Comparison of ENCODE assay signal across 8 mouse cellular contexts in genomic region chr6:91683602-91684473, GRCm38 (mm10). TPM values are rescaled to one million over a fixed set of nuclear protein-coding genes. Genes with fewer than 3 reads are reported as not detected.
DNase-seq lines count a peak whose midpoint lies in the region; ATAC-seq and TF ChIP-seq lines count a peak whose summit lies in the region.

TSS of gene Slc6a6 (plus strand) at chr6:91684053.

- H3K4me3 ChIP-seq in MEL (ENCODE audit: control insufficient read depth in 1 of 2, insufficient read depth in 1 of 2, low read depth in 2 of 2, low read length in 2 of 2), result peak within 1 kb of the TSS; percentile 73 to 86
- H3K4me3 ChIP-seq in cerebellum, adult 2 months (replicated peaks; ENCODE audit: insufficient read depth, low read depth, low read length), result peak within 1 kb of the TSS; percentile 84
- peak within 1 kb of the TSS; percentile 90 for H3K4me3 ChIP-seq in lung, embryonic 16.5 days (ENCODE audit: low read length)

- peak; percentile 14 to 40 for ATAC-seq in hematopoietic stem cell, adult 5-6 weeks (replicated peaks in 1 of 2; ENCODE audit: insufficient read depth in 1 of 2, low FRiP score in 2 of 2, low TSS enrichment in 1 of 2, low read depth in 1 of 2, poor library complexity in 2 of 2, severe bottlenecking in 2 of 2)
- peak; percentile 88 for ATAC-seq in lung, embryonic 16.5 days (ENCODE audit: low read depth)

- H3K79me2 ChIP-seq in MEL (ENCODE audit: control insufficient read depth, insufficient read depth, low read length, poor library complexity), result peaks cover 41% of the 10 kb centered on the region

- peak; percentile 48 to 90; a peak in 3 of 4 replicates for TF ChIP-seq POLR2A in MEL (IDR thresholded peaks at IDR 0.05; ENCODE audit: control insufficient read depth in 1 of 2, insufficient read depth in 1 of 2, low read depth in 1 of 2, low read length in 2 of 2, poor library complexity in 1 of 2)
- TF ChIP-seq POLR2A in cerebellum, adult 2 months (IDR thresholded peaks at IDR 0.05; ENCODE audit: borderline replicate concordance, insufficient read depth, low read length), result peak; percentile 78

- TF ChIP-seq CTCF in MEL (IDR thresholded peaks at IDR 0.05 in 2 of 3, conservative IDR thresholded peaks at IDR 0.05 in 1 of 3; ENCODE audit: control insufficient read depth in 1 of 3, insufficient read depth in 1 of 3, low read depth in 2 of 3, low read length in 3 of 3, poor library complexity in 1 of 3, severe bottlenecking in 1 of 3), result no peak
- no peak for TF ChIP-seq CTCF in cerebellum, adult 2 months (IDR thresholded peaks at IDR 0.05; ENCODE audit: borderline replicate concordance, insufficient read depth, low read depth, low read length)

- WGBS in cerebellum, adult 2 months, result 1% methylated on average over 56 of the region's 69 CpGs
- under 1% methylated on average over 56 of the region's 69 CpGs for WGBS in lung, embryonic 16.5 days

- H3K27me3 ChIP-seq in MEL (ENCODE audit: control insufficient read depth in 1 of 2, insufficient read depth in 2 of 2, low read length in 2 of 2), result no peaks in the 10 kb centered on the region
- no peaks in the 10 kb centered on the region for H3K27me3 ChIP-seq in cerebellum, adult 2 months (ENCODE audit: control insufficient read depth, insufficient read depth, low read length)
- H3K27me3 ChIP-seq in lung, embryonic 16.5 days (ENCODE audit: control insufficient read depth, insufficient read depth, low read depth, low read length), result no peaks in the 10 kb centered on the region

- H3K4me1 ChIP-seq in MEL (ENCODE audit: control insufficient read depth in 1 of 2, insufficient read depth in 2 of 2, low read length in 2 of 2), result peaks cover 11 to 40% of the 10 kb centered on the region in 2 experiments
- peaks cover 20% of the 10 kb centered on the region for H3K4me1 ChIP-seq in cerebellum, adult 2 months (ENCODE audit: control insufficient read depth, insufficient read depth, low read length)
- H3K4me1 ChIP-seq in lung, embryonic 16.5 days (replicated peaks; ENCODE audit: control insufficient read depth, insufficient read depth, low read length), result peaks cover 34% of the 10 kb centered on the region

- H3K9ac ChIP-seq in MEL (ENCODE audit: control insufficient read depth, low read depth, low read length, poor library complexity, severe bottlenecking), result peak within 1 kb of the TSS; percentile 79
- H3K9ac ChIP-seq in lung, embryonic 16.5 days (ENCODE audit: low read length), result peak within 1 kb of the TSS; percentile 92

- 0 out of 4 replicates have a peak, but pooled peaks of 1 of the 2 experiments have one; percentile 20 for TF ChIP-seq EP300 in MEL (IDR thresholded peaks at IDR 0.05; ENCODE audit: low read depth in 1 of 2, low read length in 2 of 2)

- no peak for TF ChIP-seq RAD21 in MEL (IDR thresholded peaks at IDR 0.05; ENCODE audit: low read depth, low read length)

- H3K27ac ChIP-seq in MEL (ENCODE audit: control insufficient read depth, low read depth, low read length), result peak within 1 kb of the TSS; percentile 97
- peak within 1 kb of the TSS; percentile 81 for H3K27ac ChIP-seq in cerebellum, adult 2 months (ENCODE audit: insufficient read depth, low read length)
- peak within 1 kb of the TSS; percentile 85 for H3K27ac ChIP-seq in lung, embryonic 16.5 days (ENCODE audit: low read length)

- H3K9me3 ChIP-seq in MEL (replicated peaks; ENCODE audit: insufficient read depth, low read length), result no peaks in the 10 kb centered on the region
- H3K9me3 ChIP-seq in lung, embryonic 16.5 days (ENCODE audit: control insufficient read depth, low read length), result no peaks in the 10 kb centered on the region

- peak within 1 kb of the TSS; percentile 92 for H3K4me2 ChIP-seq in lung, embryonic 16.5 days (ENCODE audit: low read depth, low read length)

- H3K36me3 ChIP-seq in MEL (ENCODE audit: control insufficient read depth in 1 of 2, insufficient read depth in 2 of 2, low read length in 2 of 2), result peaks cover 0 to 28% of the 10 kb centered on the region in 2 experiments; a peak in 2 of 4 replicates
- no peaks in the 10 kb centered on the region for H3K36me3 ChIP-seq in lung, embryonic 16.5 days (ENCODE audit: control insufficient read depth, insufficient read depth, low read length)

- peak; percentile 93 for DNase-seq in MEL (ENCODE audit: low read depth, low spot score)
- peak; percentile 93 to 94 for DNase-seq in cerebellum, adult 2 months
- peak; percentile 93 for DNase-seq in forelimb bud, embryonic 11.5 days (ENCODE audit: low read depth, low spot score)
- DNase-seq in layer of hippocampus, adult 9-10 months (ENCODE audit: low spot score), result peak; percentile 89
- peak; percentile 73 for DNase-seq in ovary, postnatal 10 days (ENCODE audit: low spot score)
- DNase-seq in thymus, postnatal 10 days (ENCODE audit: low spot score in 2 of 2), result peak; percentile 83 to 89

TF ChIP-seq in MEL, 35 proteins besides CTCF, POLR2A, EP300 and RAD21:
- TF ChIP-seq SIN3A (IDR thresholded peaks at IDR 0.05; ENCODE audit: low read length), result peak; percentile 72
- peak; percentile 68 for TF ChIP-seq TBP (IDR thresholded peaks at IDR 0.05; ENCODE audit: low read depth, low read length)
- TF ChIP-seq MYC (IDR thresholded peaks at IDR 0.05; ENCODE audit: low read depth, low read length), result peak; percentile 44
- TF ChIP-seq RCOR1 (IDR thresholded peaks at IDR 0.05; ENCODE audit: low read depth, low read length), result no peak
- TF ChIP-seq CHD2 (IDR thresholded peaks at IDR 0.05; ENCODE audit: low read length), result no peak
- TF ChIP-seq MXI1 (IDR thresholded peaks at IDR 0.05; ENCODE audit: low read depth, low read length), result 0 out of 2 replicates have a peak, but pooled peaks have one; percentile 64
- no peak; the same call in 1 of the 2 replicates for TF ChIP-seq BHLHE40 (IDR thresholded peaks at IDR 0.05; ENCODE audit: borderline replicate concordance, low read depth, low read length)
- TF ChIP-seq MAZ (IDR thresholded peaks at IDR 0.05; ENCODE audit: low read depth, low read length), result no peak
- TF ChIP-seq ZMIZ1 (IDR thresholded peaks at IDR 0.05; ENCODE audit: low read depth, low read length), result peak; percentile 80
- peak; percentile 64 for TF ChIP-seq POLR2AphosphoS2 (IDR thresholded peaks at IDR 0.05; ENCODE audit: low read length)
- no peak for TF ChIP-seq POLR2AphosphoS5 (IDR thresholded peaks at IDR 0.05; ENCODE audit: borderline replicate concordance, low read depth, low read length)
- no peak for TF ChIP-seq MAFK (IDR thresholded peaks at IDR 0.05; ENCODE audit: borderline replicate concordance, low read depth, low read length)
- TF ChIP-seq ELF1 (IDR thresholded peaks at IDR 0.05; ENCODE audit: low read depth, low read length), result no peak
- TF ChIP-seq TCF12 (IDR thresholded peaks at IDR 0.05; ENCODE audit: low read depth, low read length), result peak; percentile 39; the same call in 1 of the 2 replicates
- TF ChIP-seq NRF1 (IDR thresholded peaks at IDR 0.05; ENCODE audit: insufficient read depth, low read depth, low read length, poor library complexity, severe bottlenecking), result peak; percentile 69
- peak; percentile 54; the same call in 1 of the 2 replicates for TF ChIP-seq HCFC1 (IDR thresholded peaks at IDR 0.05; ENCODE audit: low read depth, low read length)
- no peak for TF ChIP-seq ZKSCAN1 (IDR thresholded peaks at IDR 0.05; ENCODE audit: low read depth, low read length)
- TF ChIP-seq ETS1 (IDR thresholded peaks at IDR 0.05; ENCODE audit: low read depth, low read length), result peak; percentile 31; the same call in 1 of the 2 replicates
- peak; percentile 64 for TF ChIP-seq MAX (IDR thresholded peaks at IDR 0.05; ENCODE audit: low read length)
- TF ChIP-seq GATA1 (IDR thresholded peaks at IDR 0.05; ENCODE audit: low read depth, low read length), result no peak
- peak; percentile 79 for TF ChIP-seq NELFE (IDR thresholded peaks at IDR 0.05; ENCODE audit: low read depth, low read length)

RNA-seq across cellular contexts. Expression of gene Slc6a6, which starts in this region (rescaled TPM):
- total RNA-seq in MEL (2012; rRNA removed), result 54.6 and 57.2 TPM in 2 replicates
- polyA plus RNA-seq in MEL (2012; ENCODE audit: insufficient read depth in 1 of 2, insufficient read length in 2 of 2, low read depth in 1 of 2, low replicate concordance in 2 of 2, missing spikeins in 1 of 2), result 10 to 100 TPM in 1 of 2 experiments, not detected in 1; 90.0 TPM
- 73.3 and 79.3 TPM in 2 replicates for polyA plus RNA-seq in cerebellum, adult 2 months (2012; rRNA removed)
- 36.7 and 47.7 TPM in 2 replicates for total RNA-seq in hematopoietic stem cell, adult 5-6 weeks (2017)
- polyA plus RNA-seq in lung, embryonic 16.5 days (2015; fragmentation: Nextera tagmentation; extraction: Ambion mirVana), result 47.1 and 51.7 TPM in 2 replicates

Comparison
In these comparisons a context has a peak if more than half of its experiments do, and no peak if none do; other contexts are left out.
1. Peak in every context shown above with its lines: DNase-seq, ATAC-seq, H3K4me3 ChIP-seq and H3K27ac ChIP-seq.